Mouse (Mus musculus): ENCODE measurements around the gene Gm21976. TPM values are rescaled to one million over a fixed set of nuclear protein-coding genes. Genes with fewer than 3 reads are reported as not detected.

Gm21976 gene
- not detected in 2 replicates for polyA plus RNA-seq (2012; rRNA removed)

DNA sequence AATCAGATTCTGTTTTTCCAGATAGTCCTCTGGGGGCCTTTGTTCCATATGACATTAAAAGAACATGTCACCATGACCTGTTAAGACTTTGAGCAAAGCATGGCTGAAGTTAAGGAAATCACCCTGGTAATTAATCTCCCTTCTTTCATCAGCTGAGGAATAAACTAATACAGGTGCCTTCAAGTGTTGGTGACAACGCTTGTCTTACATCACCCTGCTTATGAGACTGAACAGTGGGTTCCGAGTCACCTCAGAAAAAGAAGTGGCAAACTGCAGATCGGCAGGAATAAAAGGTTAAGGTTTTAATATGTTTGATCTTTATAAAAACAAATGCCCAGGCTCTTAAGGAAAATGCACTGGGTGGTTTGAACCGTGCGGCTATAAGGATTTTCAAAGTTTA, at the start of gene Gm21976:
Gene Gm21976 (plus strand): TSS at position 202 of the 400 bp plus-strand sequence.

GRCm38 (mm10) chr13:98262636-98263457, 16.8 kb upstream of the Gm21976 start, which contains the start of the genes Utp15 and Ankra2:
Gene Utp15, minus strand, starts transcription at chr13:98263041.
Gene Ankra2, plus strand, starts transcription at chr13:98263074.

DNA sequence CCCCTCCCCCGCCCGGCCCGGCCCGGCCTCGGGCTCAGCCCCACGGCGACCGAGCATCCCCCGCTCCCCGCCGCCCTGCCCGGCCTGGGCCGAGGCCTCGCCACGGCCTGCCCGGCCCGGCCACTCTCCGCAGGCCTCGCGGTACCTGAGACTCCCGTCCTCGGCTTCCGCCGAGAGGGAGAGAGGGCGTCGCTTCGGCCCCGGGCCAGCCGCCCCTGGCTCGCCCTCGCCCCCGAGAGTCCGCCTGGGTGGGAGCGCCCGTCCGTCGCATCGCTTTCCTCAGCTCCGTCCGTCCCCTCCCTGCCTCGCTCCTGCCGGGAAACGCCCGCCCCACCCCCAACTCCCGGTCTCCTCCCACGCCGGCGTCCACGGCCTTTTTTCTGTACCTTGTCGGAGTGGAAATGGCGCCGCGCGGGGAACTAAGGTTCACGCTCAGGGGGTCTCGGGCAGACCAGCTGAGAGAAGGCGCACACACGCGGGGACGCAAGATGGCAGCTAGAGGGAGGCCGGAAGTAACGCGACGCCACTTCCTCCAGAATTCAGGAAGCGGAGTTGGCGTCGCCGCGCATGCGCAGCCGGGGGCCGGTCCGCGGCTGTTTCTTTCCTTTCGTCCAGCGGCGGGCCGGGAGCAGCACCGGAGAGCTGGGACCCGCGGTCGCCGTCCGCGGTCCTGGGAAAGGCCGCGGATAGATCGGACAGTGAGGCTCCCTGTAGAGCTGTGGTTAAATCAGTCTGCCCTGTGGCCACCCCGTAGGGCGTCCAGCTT, 37.0 kb downstream of the Gm21976 start, which contains the start of gene Btf3:
Gene Btf3 (minus strand): TSS at position 527 of the 766 bp plus-strand sequence.

DNA sequence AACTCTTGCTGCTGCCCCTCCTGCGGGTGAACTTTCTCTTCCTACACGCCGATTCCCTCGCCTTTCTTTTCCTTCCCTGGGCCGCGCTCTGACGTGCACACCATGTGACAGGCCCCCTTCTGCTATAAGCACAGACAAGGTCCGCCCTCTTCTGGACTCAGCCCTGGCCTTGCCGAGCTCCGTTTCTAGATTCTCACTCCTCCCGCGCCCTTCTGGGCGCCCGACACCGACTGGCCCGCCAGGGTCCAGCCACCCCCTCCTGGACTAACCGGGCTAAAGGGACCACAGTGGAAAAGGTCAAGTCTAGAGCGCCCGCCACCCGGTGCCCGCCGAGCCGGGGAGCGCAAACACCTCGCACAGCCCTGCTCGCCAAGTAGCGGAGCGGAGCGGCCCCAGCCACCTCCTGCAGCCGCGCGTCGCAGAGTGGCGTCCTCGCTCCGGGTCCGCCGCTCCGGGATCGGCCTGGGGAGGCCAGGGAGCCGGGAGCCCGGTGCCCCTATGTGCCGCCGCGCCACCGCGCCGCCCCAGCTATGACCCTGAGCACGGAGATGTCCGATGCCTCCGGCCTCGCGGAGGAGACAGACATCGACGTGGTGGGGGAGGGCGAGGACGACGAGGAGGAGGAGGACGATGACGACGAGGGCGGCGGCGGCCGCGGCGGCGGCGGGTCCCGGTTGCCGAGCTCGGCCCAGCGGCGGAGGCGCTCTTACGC, 74.6 kb downstream of the Gm21976 start, which contains the start of gene Foxd1:
Gene Foxd1 (plus strand): TSS at position 153 of the 712 bp plus-strand sequence.

Other genes with a start within 250 kb of the Gm21976 start
- gene Arhgef28, start 73.4 kb upstream of the Gm21976 start, polyA plus RNA-seq (2012; rRNA removed): 0.52 and 0.65 TPM in 2 replicates
- gene Utp15, start 16.8 kb upstream of the Gm21976 start, polyA plus RNA-seq (2012; rRNA removed): 4.2 TPM in 2 replicates
- gene Ankra2, start 16.8 kb upstream of the Gm21976 start, polyA plus RNA-seq (2012; rRNA removed): 10.4 and 11.0 TPM in 2 replicates
- gene Btf3, start 37.1 kb downstream of the Gm21976 start, polyA plus RNA-seq (2012; rRNA removed): 237 and 257 TPM in 2 replicates
- not detected in 2 replicates for gene Foxd1, start 74.4 kb downstream of the Gm21976 start, polyA plus RNA-seq (2012; rRNA removed)
- 0.81 and 1.6 TPM in 2 replicates for gene Gm10320, start 212.1 kb downstream of the Gm21976 start, polyA plus RNA-seq (2012; rRNA removed)